Mouse (Mus musculus) retina, embryonic 14.5 days (tissue): ENCODE results near the gene Cd80.
"Not testable (repeated sequence)": the region's sequence is repeated elsewhere in the genome, so short reads cannot be mapped to it uniquely, and the experiment has no call there.

Source experiments
- DNase-seq: peaks from one replicate; pipeline ENCODE4 v3.0.0-alpha.2; 2015; ENCODE audit warnings: low spot score

The Cd80 gene

GRCm38 (mm10) chr16:38455511-38456418, at the start of gene Cd80:
TSS of gene Cd80 (plus strand) at chr16:38455561.
- no peak for DNase-seq

- DNase-seq: no peak
Measured at GRCm38 (mm10) chr16:38406293-38406692, 49.1 kb upstream of the Cd80 start.

GRCm38 (mm10) chr16:38406708-38407107, 48.7 kb upstream of the Cd80 start:
- no peak for DNase-seq

GRCm38 (mm10) chr16:38407584-38407983, 47.8 kb upstream of the Cd80 start:
- no peak for DNase-seq

- DNase-seq: no peak
Measured at GRCm38 (mm10) chr16:38408416-38408815, 46.9 kb upstream of the Cd80 start.

GRCm38 (mm10) chr16:38414953-38415352, 40.4 kb upstream of the Cd80 start:
- no peak for DNase-seq

GRCm38 (mm10) chr16:38425374-38425773, 30.0 kb upstream of the Cd80 start:
- no peak for DNase-seq

GRCm38 (mm10) chr16:38425799-38426198, 29.6 kb upstream of the Cd80 start:
- no peak for DNase-seq

- DNase-seq: no peak
Measured at GRCm38 (mm10) chr16:38431446-38432185, 23.7 kb upstream of the Cd80 start.

GRCm38 (mm10) chr16:38432498-38433425, 22.6 kb upstream of the Cd80 start, which contains the start of gene Pla1a:
TSS of gene Pla1a (minus strand) at chr16:38433145.
- no peak for DNase-seq

GRCm38 (mm10) chr16:38433514-38433913, 21.8 kb upstream of the Cd80 start:
- DNase-seq: no peak

- no peak for DNase-seq
Measured at GRCm38 (mm10) chr16:38434295-38434795, 21.0 kb upstream of the Cd80 start.

- DNase-seq: no peak
Measured at GRCm38 (mm10) chr16:38439190-38439589, 16.2 kb upstream of the Cd80 start.

- DNase-seq: no peak
Measured at GRCm38 (mm10) chr16:38440403-38440802, 15.0 kb upstream of the Cd80 start.

- no peak for DNase-seq
Measured at GRCm38 (mm10) chr16:38441611-38442010, 13.8 kb upstream of the Cd80 start.

- DNase-seq: no peak
Measured at GRCm38 (mm10) chr16:38442216-38442615, 13.1 kb upstream of the Cd80 start.

GRCm38 (mm10) chr16:38443721-38444464, 11.5 kb upstream of the Cd80 start:
- no peak for DNase-seq

- DNase-seq: no peak
Measured at GRCm38 (mm10) chr16:38445046-38445445, 10.3 kb upstream of the Cd80 start.

GRCm38 (mm10) chr16:38445576-38445975, 9.8 kb upstream of the Cd80 start:
- no peak for DNase-seq

- not testable (repeated sequence) for DNase-seq
Measured at GRCm38 (mm10) chr16:38446141-38446540, 9.2 kb upstream of the Cd80 start.

GRCm38 (mm10) chr16:38447366-38447765, 8.0 kb upstream of the Cd80 start:
- no peak for DNase-seq
